Mouse (Mus musculus): ENCODE results near the gene Ofcc1.

GRCm38 (mm10) chr13:40292891-40293290 lies 68.4 kb downstream of the Ofcc1 start:
- TF ChIP-seq MAX (IDR thresholded peaks at IDR 0.05; ENCODE audit: low read depth) = no peak
- TF ChIP-seq E2F4 (IDR thresholded peaks at IDR 0.05; ENCODE audit: insufficient read depth) = no peak
- TF ChIP-seq POLR2A (IDR thresholded peaks at IDR 0.05; ENCODE audit: insufficient read length, low read depth) = no peak
- TF ChIP-seq USF1 (IDR thresholded peaks at IDR 0.05; ENCODE audit: low read depth) = no peak
- no peak for TF ChIP-seq CEBPB (IDR thresholded peaks at IDR 0.05; ENCODE audit: insufficient read depth, poor library complexity, severe bottlenecking)
- no peak for TF ChIP-seq POLR2AphosphoS2 (IDR thresholded peaks at IDR 0.05; ENCODE audit: insufficient read length, low read depth)
- no peak for TF ChIP-seq MYOG (IDR thresholded peaks at IDR 0.05; ENCODE audit: control insufficient read depth in 1 of 3, insufficient read depth in 1 of 3, insufficient read length in 2 of 3, low read depth in 2 of 3)
- TF ChIP-seq MYOD1 (IDR thresholded peaks at IDR 0.05; ENCODE audit: control insufficient read depth in 1 of 3, insufficient read length in 2 of 3, low read depth in 2 of 3) = no peak
- no peak for TF ChIP-seq TCF3 (IDR thresholded peaks at IDR 0.05; ENCODE audit: insufficient read length, low read depth)
- TF ChIP-seq REST (IDR thresholded peaks at IDR 0.05; ENCODE audit: insufficient read depth, insufficient read length) = no peak
- TF ChIP-seq SRF (IDR thresholded peaks at IDR 0.05; ENCODE audit: control insufficient read depth, insufficient read length, low read depth) = no peak

All from myocyte (in vitro differentiated cells).